Mouse (Mus musculus) ES-E14 (cell line): ENCODE measurements around the gene Tnfrsf11a. TPM values are rescaled to one million over a fixed set of nuclear protein-coding genes. Genes with fewer than 3 reads are reported as not detected.
"Not testable (repeated sequence)": the region's sequence is repeated elsewhere in the genome, so short reads cannot be mapped to it uniquely, and the experiment has no call there.

Experiments
- DNase-seq: peaks from one replicate; pipeline ENCODE4 v3.0.0-alpha.2; 2013; ENCODE audit warnings: low read depth, low spot score
- H3K27ac ChIP-seq: 2 replicates; pipeline ENCODE4 v1.5.1; 2012; ENCODE audit warnings: low read depth, mild to moderate bottlenecking, low read length, moderate library complexity, mixed read lengths; ENCODE audit not compliant: poor library complexity, insufficient read depth, severe bottlenecking
- H3K36me3 ChIP-seq: 2 replicates; pipeline ENCODE4 v1.6.1; 2012; ENCODE audit warnings: mild to moderate bottlenecking, low read length, moderate library complexity, mixed read lengths; ENCODE audit not compliant: control insufficient read depth, poor library complexity, insufficient read depth, severe bottlenecking
- H3K4me1 ChIP-seq, 2 experiments: fragments of 150-350 bp in 1 of 2; sonication (generic) in 1 of 2; 2 replicates each; pipeline ENCODE4 v1.6.1; 2012; ENCODE audit warnings: low read length in 2 of 2, mild to moderate bottlenecking in 1 of 2, mixed read lengths in 1 of 2; ENCODE audit not compliant: control insufficient read depth in 2 of 2, insufficient read depth in 2 of 2, poor library complexity in 1 of 2
- H3K4me3 ChIP-seq, 2 experiments: fragments of 150-350 bp in 1 of 2; sonication (generic) in 1 of 2; 2 replicates each; pipeline ENCODE4 v1.5.1; 2012; ENCODE audit warnings: low read length in 2 of 2, low read depth in 1 of 2, mild to moderate bottlenecking in 1 of 2, mixed read lengths in 1 of 2; ENCODE audit not compliant: insufficient read depth in 1 of 2, poor library complexity in 1 of 2, severe bottlenecking in 1 of 2
- H3K9ac ChIP-seq: 2 replicates; pipeline ENCODE4 v1.6.1; 2012; ENCODE audit warnings: low read depth, mild to moderate bottlenecking, low read length, mixed read lengths; ENCODE audit not compliant: poor library complexity, insufficient read depth, severe bottlenecking
- H3K9me3 ChIP-seq: fragments of 150-350 bp; sonication (generic); 2 replicates; pipeline ENCODE4 v1.6.1; 2012; ENCODE audit warnings: low read depth, mild to moderate bottlenecking, low read length; ENCODE audit not compliant: control insufficient read depth, insufficient read depth
- CHD2 ChIP-seq: IDR thresholded peaks from 2 replicates; pipeline ENCODE4 v1.6.1; 2014; ENCODE audit warnings: mild to moderate bottlenecking, low read depth, low read length, inconsistent platforms
- HCFC1 ChIP-seq: IDR thresholded peaks from 2 replicates; pipeline ENCODE4 v1.6.1; 2012; ENCODE audit warnings: low read length, inconsistent platforms, borderline replicate concordance; ENCODE audit not compliant: insufficient read depth
- MAFK ChIP-seq: IDR thresholded peaks from 2 replicates; pipeline ENCODE4 v1.6.1; 2014; ENCODE audit warnings: mild to moderate bottlenecking, low read depth, low read length, inconsistent platforms; ENCODE audit not compliant: insufficient read depth
- ZC3H11A ChIP-seq: IDR thresholded peaks from 2 replicates; pipeline ENCODE4 v1.6.1; 2012; ENCODE audit warnings: low read depth, mild to moderate bottlenecking, inconsistent platforms, low read length, borderline replicate concordance
- ZNF384 ChIP-seq: IDR thresholded peaks from 2 replicates; pipeline ENCODE4 v1.6.1; 2012; ENCODE audit warnings: low read depth, low read length, inconsistent platforms
- in situ Hi-C, 2 experiments: fragments of 600-800 bp; cut with MboI; formaldehyde crosslinking; loops; one replicate each; pipeline ENCODE4 v1.15.1; 2025; ENCODE audit warnings: low sequenced_read_pairs in 2 of 2, inconsistent platforms in 1 of 2; ENCODE audit not compliant: unreplicated experiment in 2 of 2
- total RNA-seq: library from RNA; depleted of rRNA; stranded (reverse); fragments of 300-350 nt; gene quantifications from 2 replicates; pipeline ENCODE4 v1.2.3, GENCODE M21; 2012

The Tnfrsf11a gene
- total RNA-seq, 1 experiment = 2.1 TPM

- no peak for TF ChIP-seq ZNF384
- TF ChIP-seq HCFC1 = no peak
- TF ChIP-seq MAFK = no peak
- TF ChIP-seq ZC3H11A = no peak
- TF ChIP-seq CHD2 = no peak
- in situ Hi-C loops = no loop called here
- H3K9me3 ChIP-seq = 0 out of 2 replicates have a peak, but pooled peaks cover 2% of the 10 kb centered on the region
- no peaks in the 10 kb centered on the region for H3K36me3 ChIP-seq
- no peak for DNase-seq
- no peak overlapping the region for H3K9ac ChIP-seq
- H3K4me3 ChIP-seq = no peak overlapping the region
- peaks cover 0 to 2% of the 10 kb centered on the region in 2 experiments; a peak in 1 of 4 replicates for H3K4me1 ChIP-seq
- no peak overlapping the region for H3K27ac ChIP-seq
Measured at GRCm38 (mm10) chr1:105758798-105759197, 21.7 kb upstream of the Tnfrsf11a start.

DNA sequence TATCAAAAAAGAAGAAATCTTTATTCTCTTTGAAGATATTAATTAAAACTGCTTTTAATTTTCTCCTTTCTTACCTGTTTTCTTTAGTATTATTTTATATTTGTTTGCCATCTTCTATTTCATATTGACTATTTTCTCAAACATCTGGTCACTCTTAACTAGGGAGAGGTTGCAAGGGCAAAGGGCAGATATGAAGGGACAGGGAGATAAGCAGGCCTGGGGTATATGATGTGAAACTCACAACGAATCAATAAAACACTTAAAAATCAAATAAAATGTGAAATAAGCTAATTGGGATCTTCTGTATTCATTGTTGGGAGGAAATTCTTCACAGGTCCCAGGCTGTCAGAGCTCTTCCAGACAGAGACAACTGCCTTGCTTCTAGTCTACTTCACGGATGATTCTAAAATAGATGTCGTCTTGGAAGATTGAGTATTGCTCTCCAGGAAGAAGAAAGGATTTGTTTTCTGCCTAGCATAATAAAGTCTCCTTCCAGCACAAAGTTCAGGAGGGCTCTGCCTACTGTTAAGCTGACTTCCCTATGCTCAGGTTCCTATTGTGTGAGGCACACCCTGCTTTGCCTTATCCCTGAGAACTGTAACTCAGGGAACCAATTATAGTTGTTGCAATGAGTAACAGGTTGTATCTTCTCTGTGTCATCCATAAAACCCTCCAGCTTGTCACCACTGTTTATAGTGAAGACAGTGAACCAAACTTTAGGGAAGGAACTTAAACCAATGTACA, 20.9 kb upstream of the Tnfrsf11a start:
- 0 out of 2 replicates have a peak, but pooled peaks cover 2% of the 10 kb centered on the region for H3K9me3 ChIP-seq
- no peak for DNase-seq
- peaks cover 0 to 2% of the 10 kb centered on the region in 2 experiments; a peak in 1 of 4 replicates for H3K4me1 ChIP-seq
- in situ Hi-C loops = no loop called here
- TF ChIP-seq ZNF384 (no peak), ZC3H11A (no peak), MAFK (no peak), CHD2 (no peak), HCFC1 (no peak)
- H3K9ac ChIP-seq = no peak overlapping the region
- no peak overlapping the region for H3K4me3 ChIP-seq
- H3K27ac ChIP-seq = no peak overlapping the region
- H3K36me3 ChIP-seq = no peaks in the 10 kb centered on the region

DNA sequence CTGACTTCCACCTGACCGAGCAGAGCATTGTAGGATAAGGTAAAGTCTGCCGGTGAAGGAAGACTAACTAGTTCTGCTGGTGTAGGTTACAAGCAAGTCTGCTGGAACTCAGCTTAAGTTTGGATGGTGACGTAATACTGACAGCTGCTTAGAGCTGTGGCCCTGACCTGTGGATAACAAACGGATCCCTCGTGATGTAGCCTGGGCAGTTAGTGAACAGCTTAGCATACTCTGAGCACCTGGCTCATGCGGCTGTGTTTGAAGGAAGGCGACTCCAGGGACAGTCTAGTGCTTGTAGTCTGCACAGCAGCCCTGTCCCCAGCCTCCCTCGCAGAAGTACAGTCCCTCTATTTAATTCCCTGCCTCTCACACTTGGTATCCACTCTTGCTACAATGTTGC, 14.9 kb upstream of the Tnfrsf11a start:
- TF ChIP-seq CHD2 (no peak), MAFK (no peak), HCFC1 (no peak), ZC3H11A (no peak), ZNF384 (no peak)
- no peak overlapping the region for H3K4me3 ChIP-seq
- H3K9me3 ChIP-seq = 0 out of 2 replicates have a peak, but pooled peaks cover 2% of the 10 kb centered on the region
- no peaks in the 10 kb centered on the region for H3K4me1 ChIP-seq
- no peak overlapping the region for H3K27ac ChIP-seq
- no peaks in the 10 kb centered on the region for H3K36me3 ChIP-seq
- H3K9ac ChIP-seq = no peak overlapping the region
- in situ Hi-C loops = no loop called here
- DNase-seq = no peak

- H3K27ac ChIP-seq, H3K36me3 ChIP-seq, DNase-seq, H3K9me3 ChIP-seq, in situ Hi-C loops, H3K4me3 ChIP-seq, H3K4me1 ChIP-seq, H3K9ac ChIP-seq: not testable (repeated sequence)
Measured at GRCm38 (mm10) chr1:105766099-105766498, 14.4 kb upstream of the Tnfrsf11a start.

- Histone ChIP-seq H3K4me3 (no peak overlapping the region), H3K9ac (no peak overlapping the region), H3K9me3 (0 out of 2 replicates have a peak, but pooled peaks cover 2% of the 10 kb centered on the region), H3K27ac (no peak overlapping the region), H3K4me1 (no peaks in the 10 kb centered on the region), H3K36me3 (no peaks in the 10 kb centered on the region)
- DNase-seq = no peak
- TF ChIP-seq ZNF384 (no peak), ZC3H11A (no peak), MAFK (no peak), HCFC1 (no peak), CHD2 (no peak)
- in situ Hi-C loops = no loop called here
Measured at GRCm38 (mm10) chr1:105768397-105768796, 12.1 kb upstream of the Tnfrsf11a start.
